Comparison of ENCODE assay signal across 30 mouse cellular contexts in genomic region chr7:125545331-125545730, GRCm38 (mm10).
"Had no signal": no experiment of that assay in that cellular context is flagged by ENCODE, and none has a peak within 500 bp of the region (broad histone marks: within the 10 kb centered on the region; RNA-seq: fewer than 3 reads in every experiment).

No protein-coding gene starts in this region.

- H3K27me3 ChIP-seq: limb, embryonic 13.5 days; limb, embryonic 15.5 days; lung, embryonic 15.5 days had no signal

- H3K9ac ChIP-seq: limb, embryonic 12.5 days; limb, embryonic 13.5 days; limb, embryonic 15.5 days; liver, embryonic 12.5 days; liver, embryonic 13.5 days; liver, embryonic 14.5 days; liver, embryonic 15.5 days; liver, postnatal 0 days; lung, embryonic 14.5 days; lung, embryonic 15.5 days; midbrain, embryonic 12.5 days; midbrain, embryonic 13.5 days; neural tube, embryonic 12.5 days had no signal

- H3K9me3 ChIP-seq: limb, embryonic 10.5 days; limb, embryonic 12.5 days; limb, embryonic 13.5 days; limb, embryonic 15.5 days; liver, embryonic 12.5 days; liver, embryonic 13.5 days; liver, embryonic 15.5 days; lung, embryonic 15.5 days; megakaryocyte, embryonic 14.5 days; midbrain, embryonic 10.5 days; midbrain, embryonic 12.5 days; midbrain, embryonic 13.5 days; neural tube, embryonic 12.5 days had no signal

- H3K27ac ChIP-seq: left cerebral cortex, adult 2 months; limb, embryonic 10.5 days; limb, embryonic 12.5 days; limb, embryonic 13.5 days; limb, embryonic 15.5 days; liver, embryonic 12.5 days; liver, embryonic 13.5 days; liver, embryonic 14.5 days; liver, embryonic 15.5 days; lung, embryonic 15.5 days; macrophage; midbrain, embryonic 10.5 days; midbrain, embryonic 12.5 days; midbrain, embryonic 13.5 days; neural tube, embryonic 12.5 days had no signal

- ATAC-seq: liver, embryonic 12.5 days; liver, postnatal 0 days; lung, postnatal 0 days; midbrain, embryonic 13.5 days; midbrain, embryonic 16.5 days had no signal

- H3K4me3 ChIP-seq: left cerebral cortex, adult 2 months; limb, embryonic 10.5 days; limb, embryonic 12.5 days; limb, embryonic 13.5 days; limb, embryonic 15.5 days; liver, embryonic 12.5 days; liver, embryonic 13.5 days; liver, embryonic 15.5 days; lung, embryonic 15.5 days; megakaryocyte, embryonic 14.5 days; midbrain, embryonic 10.5 days; midbrain, embryonic 12.5 days; midbrain, embryonic 13.5 days; myocyte; neural tube, embryonic 12.5 days had no signal

- DNase-seq: left cerebral cortex, postnatal 4 days; liver, embryonic 13.5 days; lung, adult 18-20 months; lung, adult 2 months; lung, embryonic 14.5 days; lung, postnatal 10 days; lung, postnatal 14 days; lung, postnatal 36 days; lung, postnatal 4 days; midbrain, embryonic 14.5 days had no signal

- H3K4me1 ChIP-seq: neural tube, embryonic 12.5 days had no signal

- H3K36me3 ChIP-seq: limb, embryonic 10.5 days; limb, embryonic 12.5 days; limb, embryonic 13.5 days; limb, embryonic 15.5 days; liver, embryonic 12.5 days; liver, embryonic 13.5 days; liver, embryonic 15.5 days; lung, embryonic 15.5 days; midbrain, embryonic 10.5 days; midbrain, embryonic 12.5 days; midbrain, embryonic 13.5 days; neural tube, embryonic 12.5 days had no signal

- H3K4me2 ChIP-seq: limb, embryonic 12.5 days; limb, embryonic 13.5 days; limb, embryonic 15.5 days; liver, embryonic 11.5 days; liver, embryonic 12.5 days; liver, embryonic 13.5 days; liver, embryonic 15.5 days; lung, embryonic 14.5 days; lung, embryonic 15.5 days; midbrain, embryonic 12.5 days; midbrain, embryonic 13.5 days; neural tube, embryonic 12.5 days had no signal
